Mouse (Mus musculus): ENCODE measurements around the gene Vwa5b2.

The Vwa5b2 gene

GRCm38 (mm10) chr16:20610501-20611356 lies 21.5 kb downstream of the Vwa5b2 start:
- peak; percentile 80 to 84 for DNase-seq (ENCODE audit: low spot score in 2 of 2)

GRCm38 (mm10) chr16:20611357-20612227 lies 22.3 kb downstream of the Vwa5b2 start, which contains the start of the genes Eef1akmt4, Gm49333 and Alg3:
Gene Eef1akmt4, plus strand, starts transcription at chr16:20611593.
Gene Gm49333, plus strand, starts transcription at chr16:20611610.
Gene Alg3, minus strand, starts transcription at chr16:20611735.
- peak; percentile 66 to 80 for DNase-seq (ENCODE audit: low spot score in 2 of 2)

- DNase-seq (ENCODE audit: low spot score in 2 of 2): peak in 1 of 2 experiments; percentile 15
Measured at GRCm38 (mm10) chr16:20619541-20620398, 30.5 kb downstream of the Vwa5b2 start.

DNA sequence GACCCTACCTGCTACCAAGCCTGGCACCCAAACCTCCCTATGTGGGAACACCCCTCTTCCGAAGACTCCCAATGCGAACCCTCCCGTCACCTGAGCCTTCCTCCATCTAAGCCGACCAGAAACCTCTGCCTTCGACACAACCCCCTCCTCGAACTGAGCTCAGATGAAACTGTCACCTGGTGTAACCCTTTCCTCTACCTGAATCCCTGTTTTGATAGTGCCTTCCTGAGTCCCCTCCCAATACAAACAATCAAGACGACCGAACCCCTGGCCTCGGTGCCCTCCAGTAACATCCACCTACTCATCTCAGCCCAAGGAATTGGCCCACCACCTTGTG lies 31.1 kb downstream of the Vwa5b2 start:
- no peak for DNase-seq (ENCODE audit: low spot score in 2 of 2)

GRCm38 (mm10) chr16:20620751-20621190 lies 31.5 kb downstream of the Vwa5b2 start:
- peak in 1 of 2 experiments; percentile 18 for DNase-seq (ENCODE audit: low spot score in 2 of 2)

GRCm38 (mm10) chr16:20621191-20621990 lies 32.1 kb downstream of the Vwa5b2 start, which contains the start of gene Camk2n2:
Gene Camk2n2, minus strand, starts transcription at chr16:20621287.
- DNase-seq (ENCODE audit: low spot score in 2 of 2): peak in 1 of 2 experiments; percentile 47

DNA sequence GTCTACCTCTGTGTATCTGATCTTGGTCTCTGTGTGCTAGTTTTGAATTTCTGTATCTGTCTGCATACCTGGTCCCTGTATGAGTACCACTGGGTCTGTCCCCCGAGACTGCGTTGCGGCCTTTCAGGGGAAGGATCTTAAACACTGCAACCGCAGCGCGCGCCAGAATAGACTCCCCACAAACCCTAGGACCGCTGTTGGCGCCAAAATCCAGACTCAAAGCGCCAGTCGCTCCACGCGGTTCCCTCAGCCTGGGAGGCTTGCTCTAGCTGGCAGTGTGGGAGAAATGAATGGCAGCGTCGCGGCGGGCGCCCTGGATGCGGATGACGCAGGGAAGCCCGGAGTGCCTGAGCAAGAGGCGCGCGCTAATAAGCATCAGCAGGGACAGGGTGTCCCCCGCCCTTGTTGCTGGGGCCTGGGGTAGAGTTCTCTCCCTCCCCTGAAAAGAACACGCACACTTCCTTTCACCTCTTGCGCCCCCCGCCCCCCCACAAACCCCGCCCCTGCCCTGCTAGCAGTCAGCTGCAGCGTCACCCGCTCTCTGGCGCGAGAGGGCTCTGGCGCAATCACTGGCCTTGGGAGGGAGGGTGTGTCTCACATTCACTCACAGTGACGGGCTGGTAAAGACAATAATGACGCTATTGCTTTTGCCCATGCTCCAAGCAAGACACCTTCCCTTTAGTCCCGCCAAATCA lies 32.9 kb downstream of the Vwa5b2 start:
- DNase-seq (ENCODE audit: low spot score in 2 of 2): peak; percentile 68 to 72

GRCm38 (mm10) chr16:20623211-20623610 lies 33.9 kb downstream of the Vwa5b2 start:
- DNase-seq (ENCODE audit: low spot score in 2 of 2): no peak

DNA sequence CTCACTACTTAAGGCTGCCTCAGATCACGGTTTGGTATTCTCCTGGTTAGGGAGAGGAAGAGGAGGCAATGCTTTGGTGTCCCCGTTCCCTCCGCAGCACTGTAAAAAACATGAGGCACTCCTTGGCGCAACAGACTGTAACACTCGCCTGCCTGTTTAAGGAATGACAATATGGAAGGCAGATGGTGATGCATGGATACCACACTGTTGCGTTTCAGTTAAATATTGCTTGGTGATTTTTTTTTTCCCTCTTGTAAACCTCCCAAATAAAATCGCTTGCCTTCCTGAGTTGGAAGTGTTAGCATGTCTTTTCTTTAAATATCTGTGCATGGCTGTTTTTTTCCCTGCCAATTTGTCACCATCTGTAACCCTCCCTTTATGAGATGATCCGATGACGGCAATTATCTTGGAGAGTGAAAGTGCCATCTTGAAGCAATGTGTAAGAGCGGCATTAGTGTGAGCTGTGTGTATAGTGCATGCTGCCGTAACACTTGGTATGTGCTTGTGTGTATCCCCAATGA lies 39.7 kb downstream of the Vwa5b2 start:
- peak; percentile 56 to 68 for DNase-seq (ENCODE audit: low spot score in 2 of 2)

DNA sequence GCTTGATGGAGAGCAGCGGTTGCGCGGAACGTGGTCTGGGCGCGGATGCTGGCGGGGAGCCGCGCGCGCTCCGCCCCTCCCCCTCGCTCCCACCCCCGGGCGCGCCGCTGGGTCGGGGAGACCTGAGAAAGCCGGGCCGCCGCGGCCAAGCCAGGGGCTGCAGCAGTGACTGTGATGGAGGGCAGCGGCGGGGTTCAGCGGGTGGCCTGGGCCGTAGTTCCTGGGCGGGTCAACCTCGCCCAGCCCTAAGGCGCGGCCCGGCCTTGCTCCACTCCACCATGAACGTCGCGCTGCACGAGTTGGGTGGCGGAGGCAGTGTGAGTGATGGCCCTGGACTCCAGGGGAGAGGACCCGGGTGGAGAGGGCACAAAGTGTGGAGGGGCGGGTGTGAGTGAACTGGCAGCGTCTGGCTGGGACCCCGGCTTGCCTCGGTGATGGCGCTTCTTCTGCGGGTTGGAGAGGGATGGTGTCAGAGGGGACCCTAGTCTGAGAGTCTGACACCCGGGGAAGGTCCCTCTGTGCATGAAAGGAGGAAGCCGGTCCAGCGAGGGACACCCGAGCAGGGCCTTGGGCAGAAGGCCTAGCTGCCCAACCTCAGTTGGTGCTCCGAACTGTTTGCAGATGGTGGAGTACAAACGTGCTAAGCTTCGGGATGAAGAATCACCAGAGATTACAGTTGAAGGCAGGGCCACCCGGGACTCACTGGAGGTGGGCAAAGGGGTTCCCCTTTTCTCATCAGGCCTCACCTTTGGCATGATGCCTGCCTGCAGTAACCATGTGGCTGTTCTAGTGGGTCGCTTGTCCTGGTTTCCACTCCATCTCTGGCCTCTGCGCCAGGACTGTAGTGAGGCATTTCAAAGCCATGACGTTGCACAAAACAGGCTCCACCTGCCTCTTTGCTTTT lies 40.7 kb downstream of the Vwa5b2 start, which contains the start of gene Ece2:
Gene Ece2, plus strand, starts transcription at position 98 of the 904 bp plus-strand sequence.
- DNase-seq (ENCODE audit: low spot score in 2 of 2): peak in 1 of 2 experiments; percentile 21

- DNase-seq (ENCODE audit: low spot score in 2 of 2): no peak
Measured at GRCm38 (mm10) chr16:20637410-20637809, 48.1 kb downstream of the Vwa5b2 start.

GRCm38 (mm10) chr16:20638367-20638766 lies 49.1 kb downstream of the Vwa5b2 start:
- peak; percentile 28 to 44 for DNase-seq (ENCODE audit: low spot score in 2 of 2)

- peak; percentile 81 to 84 for DNase-seq (ENCODE audit: low spot score in 2 of 2)
Measured at GRCm38 (mm10) chr16:20642161-20642560, 52.9 kb downstream of the Vwa5b2 start.

GRCm38 (mm10) chr16:20643911-20644310 lies 54.6 kb downstream of the Vwa5b2 start:
- DNase-seq (ENCODE audit: low spot score in 2 of 2): no peak

DNA sequence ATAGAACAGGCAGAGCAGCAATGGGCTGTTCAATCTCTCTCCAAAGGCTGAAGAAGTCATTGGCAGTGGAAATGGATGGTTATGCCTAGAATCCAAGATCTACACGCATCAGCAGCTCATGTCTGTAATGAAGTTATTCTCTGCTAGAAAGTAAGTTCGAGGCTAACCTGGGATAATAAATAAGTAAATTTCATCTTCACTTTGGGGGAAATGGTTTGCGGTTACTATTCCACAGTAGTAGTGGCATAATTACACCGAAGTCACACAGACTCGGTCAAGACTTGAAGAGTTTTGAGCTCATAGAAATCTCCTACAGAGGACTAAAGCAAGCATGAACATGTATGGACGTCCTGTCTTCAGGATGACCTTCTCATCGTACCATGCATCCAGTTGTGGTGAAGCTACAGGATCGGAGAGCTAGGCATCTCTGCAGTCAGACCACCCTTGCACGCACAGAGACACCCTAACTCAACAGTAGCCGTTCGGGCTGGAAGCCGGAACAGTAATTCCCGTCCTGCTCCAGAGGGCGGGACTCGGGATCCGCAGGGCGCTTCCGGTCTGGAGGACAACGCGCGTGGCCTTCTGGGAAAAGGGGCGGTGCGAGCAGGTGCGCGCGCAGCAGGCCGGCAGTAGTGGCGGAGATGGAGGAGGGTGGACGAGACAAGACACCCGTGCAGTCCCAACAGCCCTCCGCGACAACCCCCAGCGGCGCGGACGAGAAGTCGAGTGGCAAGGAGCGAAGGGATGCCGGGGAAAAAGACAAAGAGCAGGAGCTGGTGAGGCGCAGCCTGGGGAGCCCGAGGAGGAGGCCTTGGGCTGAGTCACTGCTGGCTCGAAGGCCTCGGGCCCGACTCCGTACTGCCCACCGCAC lies 62.0 kb downstream of the Vwa5b2 start, which contains the start of gene Psmd2:
Gene Psmd2, plus strand, starts transcription at position 577 of the 871 bp plus-strand sequence.
- DNase-seq (ENCODE audit: low spot score in 2 of 2): peak; percentile 95 to 98

DNA sequence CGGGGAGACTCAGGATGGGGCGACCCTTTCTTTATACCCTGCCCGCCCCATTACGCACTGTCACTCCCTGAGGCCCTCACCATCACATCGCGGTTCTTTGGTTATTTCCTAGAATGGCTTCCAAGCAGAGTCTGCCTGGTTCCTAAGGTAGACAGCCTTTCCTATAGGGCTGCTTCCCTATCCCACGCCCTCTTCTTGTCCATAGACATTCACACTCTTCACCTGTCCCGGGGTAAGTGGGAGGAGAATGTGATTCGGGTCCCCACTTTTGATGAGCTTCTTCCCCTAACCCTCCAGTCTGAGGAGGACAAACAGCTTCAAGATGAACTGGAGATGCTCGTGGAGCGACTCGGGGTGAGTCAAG lies 62.7 kb downstream of the Vwa5b2 start:
- DNase-seq (ENCODE audit: low spot score in 2 of 2): no peak

- DNase-seq (ENCODE audit: low spot score in 2 of 2): no peak
Measured at GRCm38 (mm10) chr16:20653315-20653714, 64.0 kb downstream of the Vwa5b2 start.
